Mouse (Mus musculus) thymus, postnatal 0 days (tissue): ENCODE results near the gene Selenbp2. TPM values are rescaled to one million over a fixed set of nuclear protein-coding genes. Genes with fewer than 3 reads are reported as not detected.
"Not testable (repeated sequence)": the region's sequence is repeated elsewhere in the genome, so short reads cannot be mapped to it uniquely, and the experiment has no call there.

ENCODE experiments used
- DNase-seq: peaks from one replicate; pipeline ENCODE4 v3.0.0-alpha.2; 2015; ENCODE audit warnings: low spot score
- polyA plus RNA-seq: library from polyadenylated mRNA; unstranded; fragments of >200 nt; fragmentation: Nextera tagmentation; extraction: Ambion mirVana; gene quantifications from 2 replicates; pipeline ENCODE4 v1.2.1, GENCODE M21; 2015

Gene Selenbp2
- polyA plus RNA-seq, 1 experiment from 2014 or later = not detected

DNA sequence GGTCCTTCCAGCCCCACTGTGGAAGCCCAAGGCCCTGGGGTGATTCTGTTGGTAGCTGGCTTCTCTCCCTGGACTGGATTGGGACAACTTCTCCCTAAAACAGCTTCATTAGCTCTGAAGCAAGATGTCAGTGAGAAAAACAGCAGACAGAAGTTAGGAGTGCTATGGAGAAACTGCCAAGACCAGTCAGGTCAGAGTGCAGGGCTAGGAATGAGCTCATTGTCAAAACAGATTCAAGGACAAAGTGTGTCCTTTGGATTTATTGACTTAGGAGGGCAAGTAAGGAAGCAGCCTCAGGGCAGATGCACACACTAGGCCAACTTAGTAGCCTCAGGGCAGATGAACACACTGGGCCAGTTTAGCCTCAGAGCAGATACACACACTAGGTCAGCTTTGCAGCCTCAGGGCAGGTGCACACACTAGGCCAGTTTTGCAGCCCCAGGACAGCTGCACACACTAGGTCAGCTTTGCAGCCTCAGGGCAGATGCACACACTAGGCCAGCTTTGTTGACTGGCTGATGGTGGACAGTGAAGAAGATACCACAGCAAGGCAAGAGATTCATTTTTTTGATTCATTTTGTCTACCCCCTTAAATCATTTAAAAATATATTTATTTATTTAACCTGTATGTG lies 2.6 kb upstream of the Selenbp2 start:
- DNase-seq = no peak

- DNase-seq = not testable (repeated sequence)
Observed at GRCm38 (mm10) chr3:94691694-94692093, 1.7 kb upstream of the Selenbp2 start.

GRCm38 (mm10) chr3:94693874-94694273 lies 518 bp downstream of the Selenbp2 start:
- not testable (repeated sequence) for DNase-seq

DNA sequence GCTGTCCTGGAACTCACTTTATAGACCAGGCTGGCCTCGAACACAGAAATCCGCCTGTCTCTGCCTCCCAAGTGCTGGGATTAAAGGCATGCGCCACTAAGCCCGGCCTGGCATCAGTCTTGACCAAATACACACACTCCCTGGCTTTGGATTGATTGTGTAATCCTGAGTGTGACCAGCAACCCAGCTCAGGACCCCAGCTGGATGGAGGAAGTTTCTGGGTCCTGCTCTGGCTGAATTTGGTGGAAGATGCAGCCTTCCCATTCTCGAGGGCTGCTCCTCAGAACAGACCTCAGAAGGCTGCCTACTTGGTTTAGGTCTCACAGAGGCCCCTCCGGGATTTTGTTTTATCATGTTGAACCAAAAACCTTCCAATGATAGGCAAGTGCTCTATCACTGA lies 2.2 kb downstream of the Selenbp2 start:
- DNase-seq = not testable (repeated sequence)

- DNase-seq = not testable (repeated sequence)
Observed at GRCm38 (mm10) chr3:94696257-94696656, 2.9 kb downstream of the Selenbp2 start.

GRCm38 (mm10) chr3:94702163-94702810 lies 8.9 kb downstream of the Selenbp2 start:
- DNase-seq = not testable (repeated sequence)

GRCm38 (mm10) chr3:94702856-94703255 lies 9.5 kb downstream of the Selenbp2 start:
- no peak for DNase-seq

GRCm38 (mm10) chr3:94703364-94703763 lies 10.0 kb downstream of the Selenbp2 start:
- DNase-seq = not testable (repeated sequence)

GRCm38 (mm10) chr3:94710591-94710990 lies 17.2 kb downstream of the Selenbp2 start:
- DNase-seq = not testable (repeated sequence)

- not testable (repeated sequence) for DNase-seq
Observed at GRCm38 (mm10) chr3:94713424-94713823, 20.1 kb downstream of the Selenbp2 start.

- DNase-seq = not testable (repeated sequence)
Observed at GRCm38 (mm10) chr3:94718253-94718652, 24.9 kb downstream of the Selenbp2 start.

DNA sequence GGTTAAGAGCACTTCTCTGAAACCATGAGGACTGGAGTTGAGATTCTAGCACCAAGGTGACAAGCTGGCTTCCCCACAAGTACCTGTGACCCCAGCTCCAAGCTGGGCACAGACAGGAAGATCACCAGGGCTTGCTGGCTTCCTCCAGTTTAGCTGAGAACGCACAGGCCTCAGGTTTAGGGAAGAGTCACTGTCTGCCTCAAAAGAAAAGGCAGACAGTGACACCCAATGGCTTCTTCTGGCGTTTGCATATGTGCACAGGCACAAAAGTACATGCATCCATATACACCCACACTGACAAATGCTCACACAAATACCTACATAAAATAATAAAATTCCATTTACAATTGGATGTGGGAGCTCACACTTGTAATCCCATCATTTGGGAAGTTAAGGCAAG lies 30.3 kb downstream of the Selenbp2 start:
- not testable (repeated sequence) for DNase-seq

GRCm38 (mm10) chr3:94745691-94746090 lies 52.3 kb downstream of the Selenbp2 start:
- DNase-seq = no peak

Other genes starting within 250 kb of the Selenbp2 start
- gene Oaz3, start 249.6 kb upstream of the Selenbp2 start, polyA plus RNA-seq = 0.37 and 0.95 TPM in 2 replicates
- 0.39 and 0.74 TPM in 2 replicates for gene Celf3, start 215.3 kb upstream of the Selenbp2 start, polyA plus RNA-seq
- 6.2 and 6.6 TPM in 2 replicates for gene Riiad1, start 213.2 kb upstream of the Selenbp2 start, polyA plus RNA-seq
- 33.5 and 39.3 TPM in 2 replicates for gene Snx27, start 110.8 kb upstream of the Selenbp2 start, polyA plus RNA-seq
- gene Gm10972, start 50.4 kb upstream of the Selenbp2 start, polyA plus RNA-seq = not detected in 2 replicates
- 6.8 and 8.0 TPM in 2 replicates for gene Tuft1, start 34.7 kb upstream of the Selenbp2 start, polyA plus RNA-seq
- gene Cgn, start 92.9 kb downstream of the Selenbp2 start, polyA plus RNA-seq = 1.9 and 2.5 TPM in 2 replicates
- gene Pogz, start 144.0 kb downstream of the Selenbp2 start, polyA plus RNA-seq = 10.3 and 12.3 TPM in 2 replicates
- gene Psmb4, start 193.4 kb downstream of the Selenbp2 start, polyA plus RNA-seq = 466 and 483 TPM in 2 replicates
- 12.6 and 14.3 TPM in 2 replicates for gene Selenbp1, start 239.5 kb downstream of the Selenbp2 start, polyA plus RNA-seq